Mouse (Mus musculus) spleen, adult 2 months (tissue): ENCODE data around the gene Slc19a1.

Experiments
- CTCF ChIP-seq: fragments of 200-500 bp; IDR thresholded peaks from 2 replicates; pipeline ENCODE4 v1.5.1; 2011; ENCODE audit warnings: mild to moderate bottlenecking, inconsistent platforms; ENCODE audit not compliant: insufficient read depth, insufficient read length, insufficient replicate concordance; ENCODE audit errors: extremely low read depth
- POLR2A ChIP-seq: fragments of 200-500 bp; IDR thresholded peaks from 2 replicates; pipeline ENCODE4 v1.6.1; 2011; ENCODE audit warnings: low read depth, low read length, inconsistent platforms

DNA sequence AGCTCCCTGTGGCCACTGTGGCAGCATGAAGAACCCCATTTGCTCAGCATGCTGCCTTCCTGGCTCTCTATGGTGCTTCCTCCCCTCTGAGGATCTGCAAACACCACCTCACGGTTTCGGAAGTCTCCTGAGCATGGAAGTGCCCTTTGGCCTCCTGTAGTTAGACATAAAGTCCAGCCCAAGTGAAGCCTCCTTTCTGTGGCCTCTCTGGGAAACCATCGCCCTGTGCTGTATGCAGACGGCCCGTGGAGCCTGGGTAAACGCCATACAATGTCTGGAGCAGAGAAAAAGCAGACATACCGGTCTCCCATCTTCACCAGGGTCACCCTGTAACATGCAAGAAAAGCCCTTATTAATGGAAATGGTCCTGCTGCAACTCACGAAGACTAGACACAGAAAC, 46.9 kb downstream of the Slc19a1 start:
- TF ChIP-seq CTCF (no peak), POLR2A (no peak)
